Mouse (Mus musculus): ENCODE data around the gene C2cd2.

DNA sequence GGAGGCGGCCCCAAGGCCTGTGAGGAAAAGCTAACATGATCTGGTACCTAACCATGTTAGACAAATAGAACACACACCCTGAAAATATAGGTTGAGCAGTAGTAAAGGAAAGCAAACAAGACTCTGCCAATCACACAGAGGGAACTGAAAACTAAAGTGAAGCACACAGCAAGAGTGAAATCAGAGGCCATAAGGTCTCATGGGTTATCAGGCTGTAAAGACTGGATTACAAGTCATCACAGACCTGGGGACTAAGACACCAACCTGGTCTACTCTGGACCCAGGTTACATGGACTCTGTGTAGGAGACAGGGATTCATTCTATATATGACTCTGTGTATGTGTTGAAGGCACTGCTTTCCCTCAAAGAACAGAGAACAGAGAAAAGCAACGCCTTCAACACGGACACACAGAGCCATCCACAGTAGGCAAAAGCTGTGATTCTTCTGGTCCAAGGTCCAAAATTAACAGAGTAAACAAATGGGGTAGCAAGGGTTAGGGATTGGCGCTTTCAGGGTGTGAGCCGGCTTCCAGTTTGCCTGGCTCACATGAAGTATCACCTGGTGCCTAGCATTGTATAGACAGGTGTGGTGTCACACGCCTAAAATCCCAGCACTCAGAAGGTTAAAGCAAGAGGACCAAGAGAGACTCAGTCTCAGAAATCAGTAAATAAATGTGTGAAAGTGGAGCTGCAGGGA is 138.9 kb downstream of the C2cd2 start:
- TF ChIP-seq CTCF (IDR thresholded peaks at IDR 0.05; ENCODE audit: extremely low read depth, insufficient read length, insufficient replicate concordance, low read depth, low read length) = no peak
- no peak for TF ChIP-seq POLR2A (IDR thresholded peaks at IDR 0.05; ENCODE audit: low read depth, low read length)
